Mouse (Mus musculus) CD4-positive, CD25-positive, alpha-beta regulatory T cell, adult 2 months (primary cell): ENCODE data around the gene Dhx16.

Experiments used
- DNase-seq: peaks from one replicate; pipeline ENCODE4 v3.0.0-alpha.2; 2012; ENCODE audit warnings: low read depth, low spot score

Gene Dhx16

DNA sequence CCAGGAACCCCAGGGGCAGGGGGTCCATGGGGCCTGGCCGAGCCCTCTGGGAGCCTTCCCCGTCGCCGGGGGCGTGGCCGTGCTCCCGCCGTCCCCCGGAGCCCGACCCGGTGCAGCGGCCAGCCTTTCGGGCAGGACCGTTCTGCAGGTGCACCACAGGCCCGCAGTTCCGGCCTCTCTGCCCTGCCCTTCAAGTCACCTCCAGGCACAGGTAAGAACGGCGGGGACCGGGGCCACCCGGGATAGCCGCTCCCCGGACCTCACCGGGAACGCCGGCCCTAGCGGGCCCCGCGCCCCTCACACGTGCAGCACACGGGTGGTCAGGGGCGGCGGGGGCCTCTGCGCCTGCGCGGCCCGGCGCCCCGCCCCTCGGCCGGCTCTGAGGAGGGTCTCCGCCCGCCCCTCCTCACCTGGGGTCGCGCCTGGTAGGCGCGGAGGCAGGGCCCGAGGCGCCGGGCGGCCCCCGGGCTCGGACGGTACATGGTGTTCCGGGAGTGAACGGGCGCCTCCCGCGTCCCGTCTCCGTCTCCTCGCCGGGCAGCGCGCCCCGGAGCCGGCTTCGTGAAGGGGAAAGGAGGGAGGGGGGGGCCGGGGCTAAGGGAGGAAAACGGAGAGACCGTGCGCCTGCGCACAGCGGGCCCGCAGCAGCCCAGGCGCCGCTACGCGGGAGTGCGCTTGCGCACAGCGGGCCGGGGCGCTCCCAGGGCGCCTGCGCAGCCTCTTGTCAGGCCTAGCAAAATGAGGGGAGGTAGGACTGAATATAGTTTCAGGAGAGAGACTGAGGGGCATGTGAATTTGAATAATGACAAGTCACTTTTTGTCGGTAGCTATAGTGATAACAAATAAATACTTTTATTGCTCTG is 17.4 kb downstream of the Dhx16 start, which contains the start of gene 2310061I04Rik:
Gene 2310061I04Rik, minus strand, starts transcription at position 651 of the 863 bp plus-strand sequence.
- DNase-seq = peak; percentile 97

GRCm38 (mm10) chr17:35897644-35898573 is 18.3 kb downstream of the Dhx16 start:
- DNase-seq = peak; percentile 47

DNA sequence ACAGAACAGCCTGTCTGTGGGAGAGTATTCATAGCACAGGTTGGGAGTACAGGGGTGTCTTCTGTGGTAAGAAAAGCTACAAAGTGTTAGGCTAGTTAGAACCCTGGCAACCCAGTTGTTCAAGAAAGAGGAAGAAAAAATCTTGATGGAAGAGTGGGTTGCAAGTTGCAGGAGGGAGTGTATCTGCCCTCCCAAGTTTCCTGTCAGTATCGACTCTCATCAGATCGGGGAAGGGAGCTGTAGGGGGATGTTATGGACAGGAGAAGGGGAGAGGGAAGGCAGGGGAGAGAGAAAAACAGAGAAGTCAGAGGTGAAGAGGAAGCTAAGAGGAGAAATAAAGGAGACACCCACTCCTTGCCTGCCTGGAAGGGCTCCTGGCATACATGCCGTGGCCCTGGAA is 21.0 kb downstream of the Dhx16 start:
- DNase-seq = no peak

DNA sequence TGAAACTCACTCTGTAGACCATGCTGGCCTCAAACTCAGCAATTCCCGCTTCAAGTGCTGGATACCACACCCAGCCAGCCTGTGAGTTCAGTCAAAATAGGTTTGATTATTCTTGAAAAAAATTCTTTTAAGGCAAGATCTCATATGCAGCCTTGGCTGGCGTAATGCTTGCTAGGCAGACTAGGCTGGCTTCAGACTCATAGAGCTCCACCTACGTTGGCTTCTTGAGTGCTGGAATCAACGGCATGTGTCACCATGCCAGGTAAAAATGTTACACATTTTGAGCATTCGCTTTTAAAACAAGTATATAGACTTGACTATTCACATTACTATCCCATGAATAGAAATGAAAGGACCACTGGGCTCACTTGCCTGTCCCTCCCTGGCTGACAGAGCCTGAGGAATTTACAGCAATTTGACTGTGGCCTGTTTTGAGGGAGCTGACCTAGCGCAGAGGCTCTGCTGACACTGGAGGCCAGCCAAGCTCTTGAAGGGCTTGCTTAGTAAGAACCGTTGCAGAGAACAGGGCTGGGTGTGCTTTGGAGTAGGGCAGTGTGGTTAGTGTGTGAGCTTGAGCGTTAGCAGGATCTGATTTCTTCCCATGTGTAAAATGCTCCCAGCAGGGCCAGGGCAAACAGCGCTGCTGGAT is 23.8 kb downstream of the Dhx16 start:
- no peak for DNase-seq

DNA sequence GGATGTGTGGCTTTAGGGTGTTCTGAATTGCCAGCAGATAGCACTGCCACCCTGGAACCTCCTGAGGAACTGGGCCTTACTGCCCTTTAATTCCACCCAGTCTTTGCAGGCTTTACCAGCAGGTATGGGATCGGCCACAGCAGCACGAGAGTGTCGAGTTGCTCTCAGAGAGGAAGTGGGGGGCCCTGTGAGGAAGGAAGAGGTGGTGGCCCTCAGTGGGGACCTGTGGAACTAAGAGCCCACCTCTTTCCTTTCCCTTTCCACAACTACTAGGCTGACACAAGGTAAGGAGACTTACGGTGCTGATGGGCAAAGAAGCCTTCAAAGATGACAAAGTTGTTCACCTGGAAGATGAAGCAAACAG is 24.4 kb downstream of the Dhx16 start:
- no peak for DNase-seq

GRCm38 (mm10) chr17:35905587-35905986 is 26.0 kb downstream of the Dhx16 start:
- DNase-seq = no peak

- peak; percentile 59 for DNase-seq
Observed at GRCm38 (mm10) chr17:35907609-35908008, 28.0 kb downstream of the Dhx16 start.

- peak; percentile 26 for DNase-seq
Observed at GRCm38 (mm10) chr17:35909186-35909918, 29.7 kb downstream of the Dhx16 start.

- peak; percentile 98 for DNase-seq
Observed at GRCm38 (mm10) chr17:35909919-35910369, 30.3 kb downstream of the Dhx16 start, which contains the start of gene Atat1. Gene Atat1 (minus strand): TSS chr17:35910075.

DNA sequence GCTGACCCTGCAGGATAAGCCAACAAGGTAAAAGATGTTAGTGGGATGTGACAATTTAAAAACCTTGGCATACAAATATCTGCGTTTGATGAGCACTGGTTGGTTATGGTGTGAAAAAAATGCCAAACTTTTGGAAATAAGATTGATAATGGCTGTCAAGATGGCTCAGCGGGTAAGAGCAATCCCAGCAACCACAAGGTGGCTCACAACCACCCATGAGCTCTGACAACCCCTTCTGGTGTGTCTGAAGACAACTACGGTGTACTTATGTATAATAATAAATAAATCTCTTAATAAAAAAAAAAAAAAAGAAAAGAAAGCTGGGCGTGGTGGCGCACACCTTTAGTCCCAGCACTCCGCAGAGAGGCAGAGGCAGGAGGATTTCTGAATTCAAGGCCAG is 35.4 kb downstream of the Dhx16 start:
- DNase-seq = no peak

DNA sequence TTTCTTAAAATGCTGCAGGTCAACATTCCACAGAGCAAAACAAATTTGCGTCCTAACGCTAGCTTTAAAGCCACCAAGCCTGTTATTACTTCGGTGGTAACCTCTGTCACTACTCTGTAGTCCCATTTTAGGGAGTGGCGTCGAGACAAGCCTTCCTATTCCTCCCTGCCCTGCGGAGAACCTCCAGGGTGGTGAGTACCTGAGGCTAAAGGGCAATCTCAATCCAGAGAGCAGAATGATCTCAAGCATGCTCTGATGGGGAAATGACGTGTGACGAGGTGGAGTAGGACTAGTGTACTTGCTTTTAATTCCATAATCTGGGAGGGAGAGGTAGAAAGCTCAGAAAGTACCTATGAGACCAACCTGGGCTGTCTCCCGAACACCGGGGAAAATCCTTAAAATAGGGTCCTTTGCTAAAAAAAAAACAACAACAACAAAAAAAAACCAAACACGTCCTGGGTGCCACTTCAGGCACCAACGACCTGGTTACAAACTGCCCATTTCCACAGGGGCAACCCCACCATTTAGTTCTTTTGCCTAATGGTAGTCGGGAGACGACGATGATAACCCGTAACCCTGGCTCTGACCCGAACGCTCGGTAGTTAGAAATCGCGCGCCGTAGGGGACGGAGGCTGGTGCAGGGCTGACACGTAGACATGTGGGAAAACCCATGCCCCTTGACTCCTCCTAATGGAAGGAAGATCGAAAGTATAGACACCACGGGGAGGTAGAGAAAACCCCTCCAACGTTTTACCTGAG is 36.1 kb downstream of the Dhx16 start:
- DNase-seq = peak; percentile 45

GRCm38 (mm10) chr17:35916297-35917142 is 36.9 kb downstream of the Dhx16 start, which contains the start of the genes Mrps18b and Ppp1r10:
Gene Mrps18b (minus strand): TSS chr17:35916389.
Gene Ppp1r10 (plus strand): TSS chr17:35916434.
- peak; percentile 100 for DNase-seq

GRCm38 (mm10) chr17:35917143-35917462 is 37.5 kb downstream of the Dhx16 start:
- no peak for DNase-seq

- peak; percentile 68 for DNase-seq
Observed at GRCm38 (mm10) chr17:35917463-35918251, 38.0 kb downstream of the Dhx16 start.

GRCm38 (mm10) chr17:35918276-35919059 is 38.8 kb downstream of the Dhx16 start:
- peak; percentile 68 for DNase-seq

DNA sequence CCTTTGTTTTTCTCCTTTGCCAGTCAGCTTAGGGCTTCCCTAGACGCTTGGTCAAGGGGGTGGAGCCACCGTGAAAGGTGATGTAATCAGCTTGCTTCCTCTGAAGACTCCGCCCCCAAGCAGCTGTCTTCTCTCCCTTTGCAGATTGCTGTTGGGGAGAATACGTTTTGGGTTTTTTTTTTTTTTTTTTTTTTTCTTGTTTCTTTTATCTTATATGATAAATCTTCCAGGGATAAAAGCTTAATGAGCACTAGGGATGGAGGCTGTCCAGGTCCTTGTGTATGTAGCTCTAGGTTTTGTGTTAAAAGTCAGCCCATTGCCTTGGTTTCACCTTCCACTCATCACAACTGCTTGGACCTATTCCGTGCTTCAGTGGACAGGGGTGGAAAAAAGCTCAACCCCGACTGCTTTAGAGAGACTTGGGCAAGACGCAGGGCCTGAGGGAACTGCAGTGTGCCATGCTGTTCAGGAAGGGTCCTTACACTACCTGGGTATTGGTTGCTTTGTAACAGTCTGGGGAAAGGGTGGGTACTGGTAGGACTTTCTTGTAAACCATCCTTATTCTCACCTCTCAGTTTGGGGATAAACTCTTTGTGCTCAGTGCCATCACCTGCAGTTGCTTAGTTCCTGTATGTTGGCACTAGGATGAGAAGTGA is 39.6 kb downstream of the Dhx16 start:
- DNase-seq = peak; percentile 97

DNA sequence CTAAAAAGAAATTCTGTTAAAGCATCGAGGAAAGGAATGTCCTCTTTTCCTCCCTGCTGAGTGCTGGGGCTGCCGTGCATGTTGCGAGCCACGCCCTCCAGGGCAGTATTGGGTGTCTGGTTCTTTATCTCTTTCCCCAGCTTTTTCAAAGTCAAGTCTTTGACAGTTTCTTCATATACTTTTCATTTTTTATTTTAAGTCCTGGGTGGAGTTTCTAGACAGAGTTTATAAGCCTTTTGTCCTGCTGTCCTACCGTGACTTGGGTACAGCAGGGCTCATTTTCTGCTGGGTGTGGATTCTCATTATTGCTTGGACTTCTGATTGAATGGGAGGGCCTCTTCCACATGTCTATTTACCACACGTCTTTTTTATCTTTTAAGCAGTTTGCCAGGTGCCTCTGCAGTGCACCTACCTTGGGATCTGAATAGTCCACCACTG is 40.3 kb downstream of the Dhx16 start:
- no peak for DNase-seq
